Mouse (Mus musculus) 3T3-L1 (cell line): Measurements from ENCODE around the gene Hrasls.

Experiments
- DNase-seq: peaks from one replicate; pipeline ENCODE4 v3.0.0-alpha.2; 2015; ENCODE audit warnings: low read depth, low spot score

Hrasls gene

GRCm38 (mm10) chr16:29209605-29210411 lies at the start of gene Hrasls:
TSS of gene Hrasls (plus strand) at chr16:29209695.
- no peak for DNase-seq

GRCm38 (mm10) chr16:29162271-29162670 lies 47.2 kb upstream of the Hrasls start:
- no peak for DNase-seq

GRCm38 (mm10) chr16:29167051-29167450 lies 42.4 kb upstream of the Hrasls start:
- no peak for DNase-seq

- no peak for DNase-seq
These were observed 37.8 kb upstream of the Hrasls start for GRCm38 (mm10) chr16:29171741-29172140.

GRCm38 (mm10) chr16:29173201-29173600 lies 36.3 kb upstream of the Hrasls start:
- DNase-seq, result no peak

GRCm38 (mm10) chr16:29174831-29175350 lies 34.6 kb upstream of the Hrasls start:
- DNase-seq, result no peak

- no peak for DNase-seq
These were observed 16.6 kb upstream of the Hrasls start for GRCm38 (mm10) chr16:29192911-29193310.

- DNase-seq, result no peak
These were observed 15.5 kb upstream of the Hrasls start for GRCm38 (mm10) chr16:29193981-29194380.

GRCm38 (mm10) chr16:29195156-29195555 lies 14.3 kb upstream of the Hrasls start:
- no peak for DNase-seq

- no peak for DNase-seq
These were observed 11.0 kb upstream of the Hrasls start for GRCm38 (mm10) chr16:29198461-29198860.

GRCm38 (mm10) chr16:29201146-29201545 lies 8.3 kb upstream of the Hrasls start:
- no peak for DNase-seq

- DNase-seq, result no peak
These were observed 4.6 kb upstream of the Hrasls start for GRCm38 (mm10) chr16:29204875-29205274.

GRCm38 (mm10) chr16:29205581-29205980 lies 3.9 kb upstream of the Hrasls start:
- DNase-seq, result no peak

- DNase-seq, result no peak
These were observed 654 bp upstream of the Hrasls start for GRCm38 (mm10) chr16:29208841-29209240.

GRCm38 (mm10) chr16:29216395-29217295 lies 7.2 kb downstream of the Hrasls start:
- DNase-seq, result no peak

- no peak for DNase-seq
These were observed 26.5 kb downstream of the Hrasls start for GRCm38 (mm10) chr16:29235951-29236350.

GRCm38 (mm10) chr16:29254325-29254724 lies 44.8 kb downstream of the Hrasls start:
- no peak for DNase-seq
